Mouse (Mus musculus): ENCODE results near the gene Olfr600. TPM values are rescaled to one million over a fixed set of nuclear protein-coding genes. Genes with fewer than 3 reads are reported as not detected.
"Not testable (repeated sequence)": the region's sequence is repeated elsewhere in the genome, so short reads cannot be mapped to it uniquely, and the experiment has no call there.

The Olfr600 gene
- polyA plus RNA-seq (2016; fragmentation: Nextera tagmentation; extraction: Ambion mirVana) = not detected in 2 replicates

DNA sequence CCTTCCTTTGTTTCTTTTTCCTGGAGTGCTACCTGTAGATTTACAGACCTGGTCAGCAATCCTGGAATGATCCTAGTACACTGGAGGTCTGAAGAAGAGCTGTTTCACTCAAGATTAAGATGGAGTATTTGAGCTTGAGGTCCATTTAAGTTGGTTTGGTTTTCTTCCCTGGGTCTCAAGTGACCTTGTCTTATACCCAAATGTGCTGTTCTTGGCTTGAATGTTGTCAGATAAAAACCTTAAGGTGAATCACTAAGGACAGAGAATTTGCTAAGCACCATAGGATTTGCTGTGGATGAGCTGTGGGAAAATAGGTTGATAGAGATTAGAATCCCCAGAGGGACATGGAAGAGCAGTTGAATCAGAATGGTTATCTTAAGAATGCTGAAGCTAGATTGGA, at the start of gene Olfr600:
Gene Olfr600 (minus strand): TSS at position 101 of the 400 bp plus-strand sequence.
- Histone ChIP-seq H3K27ac (no peak within 1 kb of the TSS), H3K9me3 (no peaks in the 10 kb centered on the region), H3K36me3 (replicated peaks) (no peaks in the 10 kb centered on the region), H3K4me3 (no peak within 1 kb of the TSS), H3K4me1 (no peaks in the 10 kb centered on the region), H3K27me3 (ENCODE audit: poor library complexity, severe bottlenecking) (no peaks in the 10 kb centered on the region)
- no peak for DNase-seq (ENCODE audit: extremely low spot score, low spot score)

DNA sequence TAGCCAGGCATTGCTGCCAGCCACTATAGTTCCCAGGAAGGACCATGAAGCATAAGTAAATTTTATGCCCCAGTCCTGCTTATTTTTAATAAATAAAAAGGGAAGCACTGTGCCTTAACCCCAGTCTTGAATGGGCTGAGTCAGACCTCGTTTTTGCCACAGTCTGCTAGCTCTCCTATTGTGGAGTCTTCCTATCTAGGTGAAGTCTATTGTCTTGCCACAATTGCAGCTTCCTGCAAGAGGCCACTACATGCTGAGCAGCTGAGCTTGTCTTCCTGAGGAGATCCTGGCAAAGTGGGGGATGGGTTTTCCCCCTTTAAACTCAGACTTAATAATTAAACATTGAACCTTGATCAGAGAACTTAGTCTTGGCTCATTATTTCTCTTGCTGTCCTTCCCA, 49.5 kb upstream of the Olfr600 start:
- no peaks in the 10 kb centered on the region for H3K27me3 ChIP-seq (ENCODE audit: poor library complexity, severe bottlenecking)
- H3K4me3 ChIP-seq = no peak overlapping the region
- 13% methylated on average over 1 of the region's 1 CpGs for WGBS
- H3K27ac ChIP-seq = no peak overlapping the region
- no peaks in the 10 kb centered on the region for H3K4me1 ChIP-seq
- no peaks in the 10 kb centered on the region for H3K9me3 ChIP-seq
- no peaks in the 10 kb centered on the region for H3K36me3 ChIP-seq (replicated peaks)
- no peak for DNase-seq (ENCODE audit: extremely low spot score, low spot score)

DNA sequence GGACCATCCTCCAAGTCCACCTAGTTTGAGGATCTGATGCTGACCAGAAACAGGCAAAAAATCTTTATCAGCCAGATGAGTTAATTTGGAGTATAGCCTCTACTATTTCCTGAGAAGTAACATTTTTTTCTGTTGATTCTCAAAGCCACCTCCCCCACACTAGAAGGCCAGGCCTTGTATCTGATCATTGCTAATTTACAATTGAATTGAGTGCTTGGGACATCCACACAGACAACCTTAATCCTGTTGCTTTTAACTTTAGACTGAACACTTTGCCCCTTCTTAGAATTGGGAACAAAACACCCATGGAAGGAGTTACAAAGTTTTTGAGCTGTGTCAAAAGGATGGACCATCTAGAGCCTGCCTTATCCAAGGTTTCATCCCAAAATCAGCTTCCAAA, 48.3 kb upstream of the Olfr600 start:
- no peak overlapping the region for H3K4me3 ChIP-seq
- H3K4me1 ChIP-seq = no peaks in the 10 kb centered on the region
- no peaks in the 10 kb centered on the region for H3K27me3 ChIP-seq (ENCODE audit: poor library complexity, severe bottlenecking)
- no peaks in the 10 kb centered on the region for H3K9me3 ChIP-seq
- no peaks in the 10 kb centered on the region for H3K36me3 ChIP-seq (replicated peaks)
- no peak overlapping the region for H3K27ac ChIP-seq
- no peak for DNase-seq (ENCODE audit: extremely low spot score, low spot score)

DNA sequence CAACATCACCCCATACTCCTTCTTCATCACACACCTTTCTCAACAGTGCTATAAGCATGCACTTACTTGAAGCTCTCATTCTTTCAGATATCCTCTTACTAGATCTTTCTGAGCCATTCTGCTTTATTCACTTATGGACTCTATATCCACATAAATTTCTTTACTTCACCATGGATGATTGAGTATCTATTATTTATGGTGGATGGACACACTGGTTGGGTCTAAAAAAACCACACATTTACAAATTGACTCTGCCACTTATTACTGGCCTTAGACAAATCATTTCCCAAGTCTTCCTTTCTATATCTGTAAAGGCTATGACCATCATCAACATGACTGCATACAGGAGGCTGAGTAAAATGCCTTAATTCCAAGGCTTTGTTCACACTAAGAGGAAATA, 36.6 kb upstream of the Olfr600 start, which contains the start of gene Olfr603:
Gene Olfr603 (minus strand): TSS at position 101 of the 400 bp plus-strand sequence.
- H3K27me3 ChIP-seq (ENCODE audit: poor library complexity, severe bottlenecking) = no peaks in the 10 kb centered on the region
- H3K4me3 ChIP-seq = no peak within 1 kb of the TSS
- no peak within 1 kb of the TSS for H3K27ac ChIP-seq
- H3K4me1 ChIP-seq = no peaks in the 10 kb centered on the region
- DNase-seq (ENCODE audit: extremely low spot score, low spot score) = no peak
- H3K9me3 ChIP-seq = no peaks in the 10 kb centered on the region
- H3K36me3 ChIP-seq (replicated peaks) = no peaks in the 10 kb centered on the region

DNA sequence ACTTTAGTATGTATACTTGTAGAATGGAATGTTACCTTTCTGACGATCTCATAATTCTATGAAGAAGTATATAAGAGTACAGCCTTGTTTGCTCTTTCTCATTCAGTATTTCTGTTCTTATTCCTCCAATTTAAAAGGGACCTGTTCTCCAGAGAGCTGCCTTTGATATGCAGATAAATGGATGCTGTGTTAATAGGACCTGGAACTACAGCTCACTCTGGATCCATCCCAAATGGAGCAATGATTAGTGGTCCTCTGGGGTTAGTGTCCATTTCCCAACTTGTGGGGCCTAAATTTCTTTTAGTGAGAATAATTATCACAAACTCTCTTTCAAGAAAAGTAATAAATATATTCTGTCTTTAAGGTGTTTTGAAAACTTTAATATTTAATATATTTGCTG, 13.1 kb upstream of the Olfr600 start, which contains the start of gene Olfr601:
Gene Olfr601 (minus strand): TSS at position 101 of the 400 bp plus-strand sequence.
- Histone ChIP-seq H3K9me3 (no peaks in the 10 kb centered on the region), H3K4me3 (no peak within 1 kb of the TSS), H3K27me3 (ENCODE audit: poor library complexity, severe bottlenecking) (no peaks in the 10 kb centered on the region), H3K36me3 (replicated peaks) (no peaks in the 10 kb centered on the region), H3K27ac (no peak within 1 kb of the TSS), H3K4me1 (no peaks in the 10 kb centered on the region)
- WGBS = 100% methylated on average over 1 of the region's 1 CpGs
- DNase-seq (ENCODE audit: extremely low spot score, low spot score) = no peak

DNA sequence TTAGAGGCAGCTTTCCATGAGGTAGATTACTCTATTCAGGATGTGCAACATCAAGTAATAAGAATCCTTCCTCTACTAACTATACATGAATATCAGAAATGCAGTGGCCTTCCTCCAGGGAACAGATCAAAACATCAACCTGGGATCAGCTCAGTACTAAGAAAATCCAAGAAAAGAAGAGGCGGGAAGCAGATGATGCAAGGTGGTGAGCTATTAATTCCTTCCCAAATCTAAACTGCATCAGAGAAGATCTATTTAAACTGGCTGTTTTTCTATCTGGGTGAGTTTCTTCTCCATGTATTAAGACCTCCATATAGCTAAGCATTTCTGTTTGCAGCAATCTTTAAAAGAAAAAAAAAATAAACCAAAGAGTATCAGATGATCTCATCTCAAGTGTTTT, 13.9 kb downstream of the Olfr600 start, which contains the start of gene Olfr599:
Gene Olfr599 (plus strand): TSS at position 301 of the 400 bp plus-strand sequence.
- DNase-seq (ENCODE audit: extremely low spot score, low spot score) = no peak
- H3K4me1 ChIP-seq = no peaks in the 10 kb centered on the region
- H3K27ac ChIP-seq = no peak within 1 kb of the TSS
- H3K4me3 ChIP-seq = no peak within 1 kb of the TSS
- H3K9me3 ChIP-seq = no peaks in the 10 kb centered on the region
- 86% methylated on average over 1 of the region's 1 CpGs for WGBS
- no peaks in the 10 kb centered on the region for H3K27me3 ChIP-seq (ENCODE audit: poor library complexity, severe bottlenecking)
- no peaks in the 10 kb centered on the region for H3K36me3 ChIP-seq (replicated peaks)

DNA sequence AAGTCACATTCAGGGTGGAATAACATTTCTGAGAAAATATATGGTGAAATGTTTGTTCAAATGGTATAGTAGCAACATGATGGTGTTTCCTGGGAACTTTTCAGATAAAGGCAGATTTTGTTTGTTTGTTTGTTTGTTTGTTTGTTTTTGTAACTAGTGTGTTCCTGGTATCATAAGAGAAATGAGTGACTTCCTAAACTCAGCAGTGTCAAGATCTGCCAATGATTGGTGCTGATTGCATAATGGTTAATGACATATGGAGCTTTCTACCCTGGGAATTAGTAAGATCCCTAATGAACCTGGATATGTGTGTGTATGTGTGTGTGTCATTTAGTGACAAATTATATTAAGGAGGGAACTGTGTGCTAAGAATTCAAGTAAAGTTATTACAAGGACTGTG, 26.2 kb downstream of the Olfr600 start, which contains the start of gene Olfr598:
Gene Olfr598 (plus strand): TSS at position 301 of the 400 bp plus-strand sequence.
- Histone ChIP-seq H3K27ac (no peak within 1 kb of the TSS), H3K9me3 (no peaks in the 10 kb centered on the region), H3K4me3 (no peak within 1 kb of the TSS), H3K27me3 (ENCODE audit: poor library complexity, severe bottlenecking) (no peaks in the 10 kb centered on the region), H3K4me1 (no peaks in the 10 kb centered on the region), H3K36me3 (replicated peaks) (no peaks in the 10 kb centered on the region)
- DNase-seq (ENCODE audit: extremely low spot score, low spot score) = no peak

DNA sequence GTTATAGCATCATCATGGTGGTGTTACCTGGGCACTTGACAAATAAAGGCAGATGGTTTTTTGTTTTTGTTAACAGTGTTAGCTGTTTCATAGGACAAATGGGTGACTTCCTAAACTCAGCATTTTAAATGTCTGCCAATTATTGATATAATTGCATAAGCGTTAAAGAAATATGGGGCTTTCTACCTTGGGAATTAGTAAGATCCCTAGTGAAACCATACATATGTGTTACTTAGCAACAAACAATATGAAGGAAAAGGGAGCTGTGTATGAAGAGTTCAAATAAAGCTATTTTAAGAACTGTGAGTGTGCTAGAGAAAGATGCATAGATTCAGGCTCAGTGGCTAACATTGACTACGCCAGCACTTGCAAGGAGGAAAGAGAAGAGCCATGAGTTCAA, 33.5 kb downstream of the Olfr600 start, which contains the start of gene Olfr597:
Gene Olfr597 (plus strand): TSS at position 301 of the 400 bp plus-strand sequence.
- H3K9me3 ChIP-seq; H3K27me3 ChIP-seq (ENCODE audit: poor library complexity, severe bottlenecking): not testable (repeated sequence)
- WGBS = 91% methylated on average over 2 of the region's 2 CpGs

DNA sequence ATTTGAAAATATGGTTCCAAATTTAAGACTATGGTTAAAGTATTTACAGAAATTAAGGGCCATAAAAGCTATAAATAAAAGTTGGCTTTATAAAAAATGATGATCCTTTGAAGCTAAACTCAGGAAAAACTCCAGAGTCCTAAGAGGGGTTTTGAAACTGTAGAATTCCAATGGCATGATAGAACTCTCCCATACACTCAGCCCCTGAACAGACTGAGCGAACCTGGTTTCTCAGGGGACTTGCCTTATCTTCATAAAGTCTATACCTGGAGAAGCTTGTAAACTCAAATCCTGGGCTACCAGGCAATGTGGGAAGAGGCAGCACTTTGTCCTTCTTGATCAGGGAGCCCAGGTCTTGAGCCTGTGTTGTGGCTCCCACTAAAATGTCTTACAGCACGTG, 44.1 kb downstream of the Olfr600 start, which contains the start of gene Olfr596:
Gene Olfr596 (plus strand): TSS at position 301 of the 400 bp plus-strand sequence.
- WGBS = 94% methylated on average over 2 of the region's 2 CpGs
- H3K36me3 ChIP-seq (replicated peaks); H3K9me3 ChIP-seq; H3K4me3 ChIP-seq; H3K27ac ChIP-seq; DNase-seq (ENCODE audit: extremely low spot score, low spot score); H3K4me1 ChIP-seq; H3K27me3 ChIP-seq (ENCODE audit: poor library complexity, severe bottlenecking): not testable (repeated sequence)

More for the DNA sequence above, 33.5 kb downstream of the Olfr600 start, which contains the start of gene Olfr597:
- not testable (repeated sequence) for DNase-seq (ENCODE audit: extremely low spot score, low spot score); H3K36me3 ChIP-seq (replicated peaks); H3K4me1 ChIP-seq; H3K4me3 ChIP-seq; H3K27ac ChIP-seq

Other genes with a start within 250 kb of the Olfr600 start
- gene Olfr586, start 224.0 kb downstream of the Olfr600 start, polyA plus RNA-seq (2016; fragmentation: Nextera tagmentation; extraction: Ambion mirVana) = not detected in 2 replicates
- gene Olfr588-ps1, start 208.8 kb downstream of the Olfr600 start, polyA plus RNA-seq (2016; fragmentation: Nextera tagmentation; extraction: Ambion mirVana) = not detected in 2 replicates
- gene Olfr589, start 193.3 kb downstream of the Olfr600 start, polyA plus RNA-seq (2016; fragmentation: Nextera tagmentation; extraction: Ambion mirVana) = not detected in 2 replicates
- not detected in 2 replicates for gene Olfr591, start 171.3 kb downstream of the Olfr600 start, polyA plus RNA-seq (2016; fragmentation: Nextera tagmentation; extraction: Ambion mirVana)
- gene Olfr592, start 164.9 kb downstream of the Olfr600 start, polyA plus RNA-seq (2016; fragmentation: Nextera tagmentation; extraction: Ambion mirVana) = not detected in 2 replicates
- not detected in 2 replicates for gene Olfr593, start 137.8 kb downstream of the Olfr600 start, polyA plus RNA-seq (2016; fragmentation: Nextera tagmentation; extraction: Ambion mirVana)
- not detected in 2 replicates for gene Olfr594, start 132.7 kb downstream of the Olfr600 start, polyA plus RNA-seq (2016; fragmentation: Nextera tagmentation; extraction: Ambion mirVana)
- not detected in 2 replicates for gene Usp17ld, start 97.2 kb downstream of the Olfr600 start, polyA plus RNA-seq (2016; fragmentation: Nextera tagmentation; extraction: Ambion mirVana)
- gene Olfr596, start 44.0 kb downstream of the Olfr600 start, polyA plus RNA-seq (2016; fragmentation: Nextera tagmentation; extraction: Ambion mirVana) = not detected in 2 replicates
- gene Olfr597, start 33.4 kb downstream of the Olfr600 start, polyA plus RNA-seq (2016; fragmentation: Nextera tagmentation; extraction: Ambion mirVana) = not detected in 2 replicates
- not detected in 2 replicates for gene Olfr598, start 26.1 kb downstream of the Olfr600 start, polyA plus RNA-seq (2016; fragmentation: Nextera tagmentation; extraction: Ambion mirVana)
- gene Olfr599, start 13.8 kb downstream of the Olfr600 start, polyA plus RNA-seq (2016; fragmentation: Nextera tagmentation; extraction: Ambion mirVana) = not detected in 2 replicates
- not detected in 2 replicates for gene Olfr601, start 13.0 kb upstream of the Olfr600 start, polyA plus RNA-seq (2016; fragmentation: Nextera tagmentation; extraction: Ambion mirVana)
- gene Olfr603, start 36.5 kb upstream of the Olfr600 start, polyA plus RNA-seq (2016; fragmentation: Nextera tagmentation; extraction: Ambion mirVana) = not detected in 2 replicates
- not detected in 2 replicates for gene Usp17lc, start 65.4 kb upstream of the Olfr600 start, polyA plus RNA-seq (2016; fragmentation: Nextera tagmentation; extraction: Ambion mirVana)
- not detected in 2 replicates for gene Olfr605, start 95.8 kb upstream of the Olfr600 start, polyA plus RNA-seq (2016; fragmentation: Nextera tagmentation; extraction: Ambion mirVana)
- not detected in 2 replicates for gene Olfr606, start 99.4 kb upstream of the Olfr600 start, polyA plus RNA-seq (2016; fragmentation: Nextera tagmentation; extraction: Ambion mirVana)
- not detected in 2 replicates for gene Olfr607, start 114.5 kb upstream of the Olfr600 start, polyA plus RNA-seq (2016; fragmentation: Nextera tagmentation; extraction: Ambion mirVana)
- gene Olfr608, start 120.2 kb upstream of the Olfr600 start, polyA plus RNA-seq (2016; fragmentation: Nextera tagmentation; extraction: Ambion mirVana) = not detected in 2 replicates
- not detected in 2 replicates for gene Olfr609, start 148.4 kb upstream of the Olfr600 start, polyA plus RNA-seq (2016; fragmentation: Nextera tagmentation; extraction: Ambion mirVana)
- gene Olfr610, start 162.5 kb upstream of the Olfr600 start, polyA plus RNA-seq (2016; fragmentation: Nextera tagmentation; extraction: Ambion mirVana) = not detected in 2 replicates
- gene Olfr611, start 171.2 kb upstream of the Olfr600 start, polyA plus RNA-seq (2016; fragmentation: Nextera tagmentation; extraction: Ambion mirVana) = not detected in 2 replicates
- not detected in 2 replicates for gene Olfr612, start 193.0 kb upstream of the Olfr600 start, polyA plus RNA-seq (2016; fragmentation: Nextera tagmentation; extraction: Ambion mirVana)
- gene Olfr613, start 198.4 kb upstream of the Olfr600 start, polyA plus RNA-seq (2016; fragmentation: Nextera tagmentation; extraction: Ambion mirVana) = not detected in 2 replicates
- gene Olfr615, start 206.4 kb upstream of the Olfr600 start, polyA plus RNA-seq (2016; fragmentation: Nextera tagmentation; extraction: Ambion mirVana) = not detected in 2 replicates
- not detected in 2 replicates for gene Olfr616, start 219.5 kb upstream of the Olfr600 start, polyA plus RNA-seq (2016; fragmentation: Nextera tagmentation; extraction: Ambion mirVana)
- not detected in 2 replicates for gene Olfr617, start 223.4 kb upstream of the Olfr600 start, polyA plus RNA-seq (2016; fragmentation: Nextera tagmentation; extraction: Ambion mirVana)
- gene Olfr618, start 240.4 kb upstream of the Olfr600 start, polyA plus RNA-seq (2016; fragmentation: Nextera tagmentation; extraction: Ambion mirVana) = not detected in 2 replicates